Mouse (Mus musculus) E14TG2a.4 (cell line): ENCODE results near the gene Arvcf.

Experiments
- CTCF ChIP-seq: conservative IDR thresholded peaks from 2 replicates; pipeline ENCODE4 v1.5.1; 2014; ENCODE audit warnings: low read length
- NANOG ChIP-seq: IDR thresholded peaks from 2 replicates; pipeline ENCODE4 v1.6.1; 2014; ENCODE audit warnings: borderline replicate concordance, low read length, mixed read lengths
- POU5F1 ChIP-seq: IDR thresholded peaks from 2 replicates; pipeline ENCODE4 v1.6.1; 2014; ENCODE audit warnings: low read length, borderline replicate concordance

DNA sequence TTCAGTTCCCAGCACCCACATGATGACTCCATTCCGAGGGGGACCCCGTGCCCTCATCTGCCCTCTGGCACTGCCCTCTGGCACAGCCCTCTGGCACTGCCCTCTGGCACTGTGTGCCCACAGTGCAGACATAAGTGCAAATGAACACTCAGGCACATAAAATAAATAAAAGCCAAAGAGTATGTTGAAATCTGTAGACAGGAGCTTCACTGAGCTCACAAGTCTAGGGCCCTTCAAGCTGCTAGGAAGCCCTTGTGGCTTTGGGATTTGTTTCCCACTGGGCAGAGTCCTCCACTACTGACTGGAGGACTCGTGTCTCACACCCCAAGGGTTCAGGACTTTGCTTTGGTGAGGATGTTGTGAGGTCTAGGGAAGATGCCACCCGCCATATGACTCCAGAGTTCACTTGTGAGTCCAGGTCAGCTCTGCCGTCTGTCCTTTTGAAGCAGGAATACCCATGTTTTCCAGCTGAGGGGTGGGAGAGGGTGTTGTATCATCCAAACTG lies 80.1 kb downstream of the Arvcf start:
- TF ChIP-seq NANOG = no peak
- no peak for TF ChIP-seq CTCF
- TF ChIP-seq POU5F1 = no peak
